Mouse (Mus musculus) embryonic facial prominence, embryonic 15.5 days (tissue): ENCODE measurements around the gene Arid5a. TPM values are rescaled to one million over a fixed set of nuclear protein-coding genes. Genes with fewer than 3 reads are reported as not detected.

Experiments used
- ATAC-seq: fragments of 200-750 bp; cut with Nextera tagmentation; 2 replicates; pipeline ENCODE4 v1.8.0; 2017; ENCODE audit warnings: low read depth, moderate TSS enrichment; ENCODE audit not compliant: insufficient number of reproducible peaks, low FRiP score, low TSS enrichment
- H3K27ac ChIP-seq: fragments of 300-500 bp; sonication (generic); replicated peaks from 2 replicates; pipeline ENCODE4 v1.5.1; 2015; ENCODE audit warnings: mild to moderate bottlenecking, inconsistent platforms
- H3K27me3 ChIP-seq: fragments of 300-500 bp; sonication (generic); 2 replicates; pipeline ENCODE4 v1.6.1; 2015; ENCODE audit warnings: inconsistent platforms
- H3K36me3 ChIP-seq: fragments of 300-500 bp; sonication (generic); 2 replicates; pipeline ENCODE4 v1.6.1; 2015; ENCODE audit warnings: mild to moderate bottlenecking, inconsistent platforms
- H3K4me1 ChIP-seq: fragments of 300-500 bp; sonication (generic); 2 replicates; pipeline ENCODE4 v1.6.1; 2015; ENCODE audit warnings: inconsistent platforms
- H3K4me2 ChIP-seq: fragments of 300-500 bp; sonication (generic); replicated peaks from 2 replicates; pipeline ENCODE4 v1.6.1; 2015; ENCODE audit warnings: mild to moderate bottlenecking, inconsistent platforms
- H3K4me3 ChIP-seq: fragments of 300-500 bp; sonication (generic); replicated peaks from 2 replicates; pipeline ENCODE4 v1.5.1; 2015; ENCODE audit warnings: mild to moderate bottlenecking, inconsistent platforms
- H3K9ac ChIP-seq: fragments of 300-500 bp; sonication (generic); 2 replicates; pipeline ENCODE4 v1.6.1; 2015; ENCODE audit warnings: inconsistent platforms
- H3K9me3 ChIP-seq: fragments of 300-500 bp; sonication (generic); replicated peaks from 2 replicates; pipeline ENCODE4 v1.6.1; 2016; ENCODE audit warnings: inconsistent platforms
- WGBS: fragments of 180-500 bp; shearing (Covaris S2); methylation state at CpG from one replicate; pipeline ENCODE4 v1.1.7; 2015; 5-methylcytosine and 5-hydroxymethylcytosine counted together
- polyA plus RNA-seq: library from polyadenylated mRNA; unstranded; fragments of >200 nt; fragmentation: Nextera tagmentation; extraction: Ambion mirVana; gene quantifications from 2 replicates; pipeline ENCODE4 v1.2.1, GENCODE M21; 2015

The Arid5a gene
- polyA plus RNA-seq, 1 experiment from 2014 or later = 15.5 TPM

GRCm38 (mm10) chr1:36296466-36297149 is 10.9 kb upstream of the Arid5a start:
- Histone ChIP-seq H3K4me3 (no peak overlapping the region), H3K27ac (no peak overlapping the region), H3K4me1 (no peaks in the 10 kb centered on the region), H3K9ac (no peak overlapping the region), H3K4me2 (no peak overlapping the region), H3K36me3 (no peaks in the 10 kb centered on the region), H3K9me3 (no peaks in the 10 kb centered on the region), H3K27me3 (peaks cover 53% of the 10 kb centered on the region)
- ATAC-seq = no peak
- 62% methylated on average over 9 of the region's 9 CpGs for WGBS

DNA sequence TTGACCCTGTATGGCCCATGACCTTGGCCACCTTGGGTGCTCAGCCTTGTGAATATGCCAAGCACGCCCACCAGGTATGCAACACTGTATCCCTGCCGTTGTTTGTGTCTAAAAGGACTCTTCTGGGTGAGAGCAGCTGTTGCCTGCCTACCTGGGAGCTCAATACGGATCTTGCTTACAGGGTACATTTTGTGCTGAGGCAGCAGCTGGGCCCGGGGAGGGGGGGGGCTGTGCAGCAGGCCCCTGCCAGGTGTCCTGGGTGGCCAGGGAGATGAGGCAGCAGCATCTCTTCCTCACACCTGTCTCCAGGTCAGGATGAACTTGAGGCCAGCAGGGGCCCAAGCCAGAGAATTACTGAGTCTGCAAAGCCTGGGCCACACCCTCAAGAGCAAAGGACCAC is 9.4 kb upstream of the Arid5a start:
- ATAC-seq = no peak
- H3K27me3 ChIP-seq = peaks cover 60% of the 10 kb centered on the region
- peaks cover 3% of the 10 kb centered on the region for H3K4me1 ChIP-seq
- no peak overlapping the region for H3K4me3 ChIP-seq
- H3K27ac ChIP-seq = no peak overlapping the region
- no peaks in the 10 kb centered on the region for H3K9me3 ChIP-seq
- H3K36me3 ChIP-seq = no peaks in the 10 kb centered on the region
- H3K9ac ChIP-seq = no peak overlapping the region
- H3K4me2 ChIP-seq = no peak overlapping the region
- 67% methylated on average over 4 of the region's 4 CpGs for WGBS

DNA sequence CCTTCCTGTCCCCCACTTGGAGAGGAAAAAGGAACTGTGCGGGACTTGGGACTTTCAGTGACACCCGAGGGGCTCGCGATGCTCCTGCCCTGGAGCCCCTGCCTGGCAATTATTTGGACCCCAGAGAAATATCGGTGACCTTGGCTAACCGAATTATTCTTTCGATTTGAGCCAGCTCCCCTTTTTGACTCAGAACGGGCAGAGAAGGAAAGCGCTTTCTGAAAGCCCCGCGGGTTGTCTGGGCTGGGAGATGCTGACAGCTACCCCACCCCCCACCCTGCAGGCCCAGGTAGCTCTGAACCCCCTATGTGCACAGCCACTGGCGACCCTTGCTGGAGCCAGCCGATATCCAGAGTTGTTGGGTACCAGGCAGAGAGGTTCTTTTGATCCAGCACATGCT is 8.4 kb upstream of the Arid5a start:
- no peak overlapping the region for H3K4me3 ChIP-seq
- no peak overlapping the region for H3K27ac ChIP-seq
- no peak overlapping the region for H3K9ac ChIP-seq
- H3K4me2 ChIP-seq = no peak overlapping the region
- H3K4me1 ChIP-seq = peaks cover 10% of the 10 kb centered on the region
- no peaks in the 10 kb centered on the region for H3K9me3 ChIP-seq
- peaks cover 60% of the 10 kb centered on the region for H3K27me3 ChIP-seq
- no peak for ATAC-seq
- WGBS = 22% methylated on average over 13 of the region's 13 CpGs
- H3K36me3 ChIP-seq = no peaks in the 10 kb centered on the region

GRCm38 (mm10) chr1:36299676-36300075 is 7.9 kb upstream of the Arid5a start:
- no peak overlapping the region for H3K9ac ChIP-seq
- peaks cover 60% of the 10 kb centered on the region for H3K27me3 ChIP-seq
- 47% methylated on average over 2 of the region's 2 CpGs for WGBS
- H3K4me3 ChIP-seq = no peak overlapping the region
- ATAC-seq = no peak
- no peak overlapping the region for H3K4me2 ChIP-seq
- H3K27ac ChIP-seq = no peak overlapping the region
- H3K9me3 ChIP-seq = no peaks in the 10 kb centered on the region
- no peaks in the 10 kb centered on the region for H3K36me3 ChIP-seq
- peaks cover 16% of the 10 kb centered on the region for H3K4me1 ChIP-seq

GRCm38 (mm10) chr1:36300486-36300885 is 7.0 kb upstream of the Arid5a start:
- Histone ChIP-seq H3K9ac (no peak overlapping the region), H3K27ac (no peak overlapping the region), H3K4me2 (no peak overlapping the region), H3K4me1 (peaks cover 21% of the 10 kb centered on the region), H3K4me3 (no peak overlapping the region), H3K27me3 (peaks cover 60% of the 10 kb centered on the region), H3K9me3 (no peaks in the 10 kb centered on the region), H3K36me3 (no peaks in the 10 kb centered on the region)
- WGBS = 84% methylated on average over 6 of the region's 6 CpGs
- no peak for ATAC-seq

- Histone ChIP-seq H3K27ac (no peak overlapping the region), H3K4me1 (peaks cover 21% of the 10 kb centered on the region), H3K4me3 (no peak overlapping the region), H3K4me2 (no peak overlapping the region), H3K9ac (no peak overlapping the region), H3K36me3 (no peaks in the 10 kb centered on the region), H3K27me3 (peaks cover 50% of the 10 kb centered on the region), H3K9me3 (no peaks in the 10 kb centered on the region)
- 64% methylated on average over 8 of the region's 8 CpGs for WGBS
- no peak for ATAC-seq
These were observed 5.3 kb upstream of the Arid5a start for GRCm38 (mm10) chr1:36302273-36302672.

DNA sequence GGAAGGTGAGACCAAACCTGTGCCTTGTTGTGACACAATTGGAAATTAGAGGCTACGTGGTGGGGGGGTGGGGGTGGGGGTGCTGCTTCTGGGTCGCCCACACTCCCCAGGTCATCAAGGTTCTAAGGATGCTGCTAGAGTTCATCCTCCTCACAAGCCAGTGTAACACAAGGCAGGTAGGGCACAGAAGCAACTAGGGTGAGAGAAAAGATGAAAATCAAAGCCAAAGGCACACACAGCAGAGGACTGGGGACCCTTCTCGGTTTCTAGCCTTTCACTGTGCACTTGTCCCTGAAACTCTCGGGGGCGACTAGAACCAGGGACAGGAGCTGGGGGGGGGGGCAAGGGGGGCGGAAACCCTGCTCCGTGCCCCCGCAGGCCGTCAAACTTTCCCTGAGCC is 4.6 kb upstream of the Arid5a start:
- Histone ChIP-seq H3K9ac (no peak overlapping the region), H3K9me3 (no peaks in the 10 kb centered on the region), H3K4me2 (peak overlapping the region; percentile 74), H3K36me3 (no peaks in the 10 kb centered on the region), H3K27me3 (peaks cover 43% of the 10 kb centered on the region), H3K4me1 (peaks cover 22% of the 10 kb centered on the region), H3K27ac (peak overlapping the region; percentile 66), H3K4me3 (peak overlapping the region; percentile 37)
- ATAC-seq = no peak
- WGBS = 14% methylated on average over 9 of the region's 9 CpGs

- H3K4me1 ChIP-seq = peaks cover 29% of the 10 kb centered on the region
- peak; percentile 72 for ATAC-seq
- peak overlapping the region; percentile 74 for H3K4me2 ChIP-seq
- no peak overlapping the region for H3K9ac ChIP-seq
- no peaks in the 10 kb centered on the region for H3K36me3 ChIP-seq
- H3K27ac ChIP-seq = peak overlapping the region; percentile 66
- peaks cover 40% of the 10 kb centered on the region for H3K27me3 ChIP-seq
- H3K9me3 ChIP-seq = no peaks in the 10 kb centered on the region
- H3K4me3 ChIP-seq = peak overlapping the region; percentile 37
- 9% methylated on average over 30 of the region's 30 CpGs for WGBS
These were observed 3.9 kb upstream of the Arid5a start for GRCm38 (mm10) chr1:36303381-36304320.

DNA sequence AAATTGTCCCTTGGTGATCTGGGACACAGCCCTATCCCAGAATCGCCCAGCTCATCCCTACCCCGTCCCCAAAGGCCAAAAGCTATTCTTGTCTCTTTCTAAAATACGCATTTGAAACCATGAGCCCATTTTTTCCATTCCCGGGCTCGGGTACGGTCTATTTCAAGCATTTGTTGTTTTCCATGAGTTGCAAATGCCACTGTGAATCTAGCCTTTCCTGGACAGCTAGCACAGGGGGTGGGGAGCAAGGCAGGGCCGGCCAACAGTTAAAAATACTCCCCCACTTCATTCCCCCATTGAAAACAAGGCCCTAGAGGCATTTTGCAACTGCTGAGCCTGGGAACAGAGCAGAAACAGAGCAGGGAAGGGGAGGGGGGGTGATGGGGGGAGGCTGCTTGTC is 2.8 kb upstream of the Arid5a start:
- no peaks in the 10 kb centered on the region for H3K36me3 ChIP-seq
- H3K27me3 ChIP-seq = peaks cover 33% of the 10 kb centered on the region
- H3K27ac ChIP-seq = peak overlapping the region; percentile 17; the same call in 1 of the 2 replicates
- H3K4me1 ChIP-seq = peaks cover 40% of the 10 kb centered on the region
- H3K4me2 ChIP-seq = no peak overlapping the region
- H3K9ac ChIP-seq = no peak overlapping the region
- no peak for ATAC-seq
- no peak overlapping the region for H3K4me3 ChIP-seq
- H3K9me3 ChIP-seq = no peaks in the 10 kb centered on the region
- WGBS = 43% methylated on average over 7 of the region's 7 CpGs

- Histone ChIP-seq H3K4me3 (no peak overlapping the region), H3K9ac (no peak overlapping the region), H3K4me2 (no peak overlapping the region), H3K27me3 (peaks cover 20% of the 10 kb centered on the region; the same call in 1 of the 2 replicates), H3K9me3 (no peaks in the 10 kb centered on the region), H3K36me3 (no peaks in the 10 kb centered on the region), H3K4me1 (peaks cover 42% of the 10 kb centered on the region), H3K27ac (no peak overlapping the region)
- 61% methylated on average over 6 of the region's 6 CpGs for WGBS
- ATAC-seq = no peak
These were observed 1.4 kb upstream of the Arid5a start for GRCm38 (mm10) chr1:36306120-36306519.

- ATAC-seq = no peak
- no peak overlapping the region for H3K4me3 ChIP-seq
- no peak overlapping the region for H3K4me2 ChIP-seq
- H3K27ac ChIP-seq = no peak overlapping the region
- H3K27me3 ChIP-seq = peaks cover 12% of the 10 kb centered on the region; the same call in 1 of the 2 replicates
- H3K36me3 ChIP-seq = no peaks in the 10 kb centered on the region
- WGBS = 65% methylated on average over 7 of the region's 7 CpGs
- no peak overlapping the region for H3K9ac ChIP-seq
- H3K9me3 ChIP-seq = no peaks in the 10 kb centered on the region
- peaks cover 42% of the 10 kb centered on the region for H3K4me1 ChIP-seq
These were observed 425 bp upstream of the Arid5a start for GRCm38 (mm10) chr1:36307121-36307494.
